Mouse (Mus musculus): ENCODE data around the gene Nxpe4. TPM values are rescaled to one million over a fixed set of nuclear protein-coding genes. Genes with fewer than 3 reads are reported as not detected.
"Not testable (repeated sequence)": the region's sequence is repeated elsewhere in the genome, so short reads cannot be mapped to it uniquely, and the experiment has no call there.

Gene Nxpe4
- total RNA-seq, 2 experiments from 2014 or later = 10.4 to 11.2 TPM

DNA sequence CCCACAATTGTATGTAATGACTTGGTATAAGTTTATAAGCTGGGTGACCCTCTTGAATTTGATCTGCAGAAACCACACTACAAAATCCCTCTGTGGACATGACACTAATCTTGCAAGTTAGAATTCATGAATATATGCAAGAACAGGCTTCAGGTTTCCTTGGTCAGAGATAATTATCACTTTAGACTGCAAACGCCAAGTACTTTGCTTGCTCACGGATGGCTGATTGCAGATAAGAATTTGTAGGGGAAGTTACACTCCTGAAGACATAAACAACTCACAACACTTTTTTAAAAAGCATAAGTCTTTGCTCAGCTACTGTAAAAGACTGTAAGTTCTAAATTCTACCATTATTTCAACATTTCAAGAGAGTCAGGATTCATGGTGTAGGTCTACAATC is 212.5 kb downstream of the Nxpe4 start:
- no peak for DNase-seq (ENCODE audit: low spot score in 2 of 2)
- intact Hi-C loops (cut with DNase I) = no loop called here

DNA sequence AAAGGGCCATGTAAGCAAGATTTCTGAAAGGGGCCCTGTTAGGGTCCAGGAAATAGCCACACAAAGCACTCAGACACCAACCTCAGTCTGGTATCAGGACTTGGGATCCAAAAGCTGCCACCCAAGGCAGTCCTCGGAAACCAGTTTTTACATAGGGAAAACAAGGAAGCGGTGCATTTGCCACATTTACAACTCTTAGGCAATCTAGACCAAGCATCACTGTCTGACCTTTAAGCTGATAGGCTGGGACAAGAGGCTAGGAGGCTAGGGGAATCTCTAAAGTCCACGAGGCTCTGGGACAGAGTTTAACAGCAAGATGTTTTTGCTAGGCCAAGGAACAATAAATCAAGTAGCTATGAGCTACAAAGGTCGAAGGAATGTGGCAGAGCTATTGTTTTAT is 226.6 kb downstream of the Nxpe4 start:
- no peak for DNase-seq (ENCODE audit: low spot score in 2 of 2)
- intact Hi-C loops (cut with DNase I) = no loop called here

DNA sequence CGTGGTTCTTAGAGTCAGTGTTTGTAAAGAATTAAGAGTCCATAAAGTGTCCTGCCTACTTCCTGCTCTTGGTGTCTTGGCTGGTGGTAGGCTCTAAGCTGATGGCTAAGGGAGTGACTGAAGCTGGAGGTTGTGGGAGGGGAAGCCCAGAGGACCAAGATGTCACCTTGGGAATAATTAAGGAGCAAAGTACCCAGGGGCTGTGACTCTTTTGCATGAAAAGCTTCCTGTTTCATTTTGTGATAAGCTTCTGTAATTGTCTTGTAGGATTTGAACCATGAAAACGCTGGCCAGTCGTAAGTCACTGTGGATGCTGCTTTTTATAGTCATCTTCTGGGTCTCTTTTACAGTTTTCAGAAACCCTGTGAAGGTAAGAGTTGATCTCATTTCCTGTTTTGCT is 228.2 kb downstream of the Nxpe4 start:
- no peak for DNase-seq (ENCODE audit: low spot score in 2 of 2)
- intact Hi-C loops (cut with DNase I) = no loop called here

DNA sequence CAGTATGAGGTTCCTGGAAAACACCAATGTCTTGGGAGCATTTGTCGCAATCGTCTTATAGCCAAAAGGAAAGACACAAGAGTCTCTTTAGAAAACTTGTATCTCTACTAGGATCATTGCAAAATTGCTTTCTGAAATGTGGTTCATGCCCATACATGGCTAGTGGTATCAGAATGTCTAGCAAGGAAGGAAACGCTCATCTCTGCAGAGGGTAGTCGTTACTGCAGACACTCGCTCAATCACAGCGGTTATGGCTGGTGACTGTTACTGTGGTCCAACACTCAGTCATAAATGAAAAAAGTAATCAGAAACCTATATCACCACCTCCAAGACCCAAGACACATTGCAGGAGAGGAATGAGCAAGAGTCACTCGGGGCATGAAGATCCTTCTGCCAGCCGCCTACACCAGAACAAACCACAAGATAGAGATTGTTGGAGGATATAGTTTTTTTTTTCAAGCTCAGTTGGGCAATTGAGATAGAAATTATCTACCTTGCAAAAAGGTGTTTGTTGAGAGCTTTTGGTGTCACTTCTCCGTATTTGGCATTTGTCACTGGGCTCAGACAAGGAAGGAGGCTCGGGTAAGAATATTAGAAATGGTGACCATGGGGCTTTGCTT is 241.9 kb downstream of the Nxpe4 start:
- intact Hi-C loops (cut with DNase I) = no loop called here
- no peak for DNase-seq (ENCODE audit: low spot score in 2 of 2)

DNA sequence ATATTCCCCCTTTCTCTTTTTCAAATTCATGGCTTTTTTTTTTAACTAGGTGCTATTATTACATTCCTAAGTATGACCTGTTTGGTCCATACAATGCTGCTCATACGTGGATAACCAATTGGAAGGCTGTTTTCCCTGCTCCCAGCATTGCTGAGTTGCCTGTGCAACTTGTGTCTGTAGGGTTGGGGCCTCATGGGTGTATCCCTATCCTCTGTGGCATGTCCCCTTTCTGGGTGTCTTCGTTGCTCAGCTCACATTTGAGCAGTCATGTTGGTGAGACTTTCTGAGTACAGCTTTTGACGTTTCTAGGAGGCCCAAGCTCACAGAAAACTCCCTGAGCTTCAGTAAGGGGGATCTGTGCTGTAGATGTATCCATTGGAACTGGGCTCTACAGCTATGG is 242.9 kb downstream of the Nxpe4 start:
- intact Hi-C loops (cut with DNase I) = no loop called here

DNA sequence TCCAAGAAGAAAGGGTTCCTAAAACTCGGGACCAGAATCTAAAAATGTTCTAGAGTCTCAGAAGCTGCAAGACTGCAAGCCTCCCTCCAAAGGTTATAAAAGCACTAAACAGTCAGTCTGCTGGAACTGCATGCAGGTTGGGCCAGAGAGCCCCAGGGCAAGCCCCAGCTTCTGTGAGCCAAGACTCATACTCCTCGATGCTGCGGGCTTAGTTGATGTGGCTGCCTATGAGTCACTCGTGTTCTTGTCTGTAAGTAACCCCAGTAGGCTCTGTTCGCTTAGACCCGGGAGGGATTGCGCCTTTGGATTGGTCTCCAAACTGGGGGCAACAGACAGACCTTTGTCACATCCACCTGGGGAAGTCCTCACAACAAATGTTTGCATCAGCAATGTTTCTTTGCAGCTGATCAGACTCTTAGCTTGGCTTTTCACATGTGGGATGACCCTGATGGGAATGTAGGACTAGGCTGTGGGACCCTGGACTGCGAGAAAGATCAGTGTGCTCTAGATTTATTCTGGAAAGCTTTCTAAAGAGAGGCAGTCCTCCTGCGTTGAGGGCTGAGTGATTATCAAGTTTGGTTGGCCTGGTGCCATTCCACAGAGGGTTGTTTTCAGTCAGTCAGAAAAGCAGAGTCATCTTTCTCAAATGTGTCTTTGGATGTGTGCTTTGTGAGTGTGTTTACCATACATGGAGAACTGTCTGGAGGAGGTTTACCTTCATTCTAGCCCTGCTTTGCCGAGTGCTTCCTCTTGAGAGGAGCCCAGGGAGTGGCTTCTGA is 245.9 kb downstream of the Nxpe4 start:
- intact Hi-C loops (cut with DNase I) = no loop called here
- DNase-seq (ENCODE audit: low spot score in 2 of 2) = no peak

More for the DNA sequence above, 242.9 kb downstream of the Nxpe4 start:
- no peak for DNase-seq (ENCODE audit: low spot score in 2 of 2)

DNA sequence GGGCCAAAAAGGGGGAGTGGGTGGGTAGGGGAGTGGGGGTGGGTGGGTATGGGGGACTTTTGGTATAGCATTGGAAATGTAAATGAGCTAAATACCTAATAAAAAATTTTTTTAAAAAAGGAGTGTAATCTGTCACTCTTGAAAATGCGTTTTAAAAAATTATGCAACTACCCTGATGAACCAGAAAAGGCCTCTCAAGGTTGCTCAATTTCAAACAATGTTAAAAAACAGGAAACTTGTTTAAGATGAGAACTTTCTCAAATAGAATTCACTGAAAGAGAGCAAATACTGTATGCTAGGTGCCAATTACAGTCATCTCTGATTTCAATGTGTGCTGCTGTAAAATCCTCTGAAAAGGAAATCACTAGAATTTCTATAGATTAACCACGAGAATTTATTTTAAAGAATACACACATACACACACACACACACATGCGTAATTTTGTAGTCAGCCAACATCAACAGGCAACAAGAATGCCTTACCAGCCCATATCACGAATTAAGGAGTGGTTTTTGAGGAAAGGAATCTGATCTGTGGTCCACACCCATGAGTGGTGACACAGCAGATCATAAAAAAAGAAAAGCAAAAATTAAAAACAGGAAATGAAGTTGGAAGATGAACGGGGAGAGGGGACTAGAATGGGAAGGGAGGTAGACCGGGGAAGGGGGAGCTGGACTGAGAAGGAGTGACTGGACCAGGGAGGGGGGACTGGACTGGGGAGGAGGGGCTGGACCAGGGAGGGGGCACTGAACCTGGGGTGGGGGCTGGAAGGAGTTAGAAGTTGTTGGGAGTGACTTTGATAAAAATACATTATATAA is 248.6 kb downstream of the Nxpe4 start:
- intact Hi-C loops (cut with DNase I) = no loop called here
- DNase-seq (ENCODE audit: low spot score in 2 of 2) = no peak

DNA sequence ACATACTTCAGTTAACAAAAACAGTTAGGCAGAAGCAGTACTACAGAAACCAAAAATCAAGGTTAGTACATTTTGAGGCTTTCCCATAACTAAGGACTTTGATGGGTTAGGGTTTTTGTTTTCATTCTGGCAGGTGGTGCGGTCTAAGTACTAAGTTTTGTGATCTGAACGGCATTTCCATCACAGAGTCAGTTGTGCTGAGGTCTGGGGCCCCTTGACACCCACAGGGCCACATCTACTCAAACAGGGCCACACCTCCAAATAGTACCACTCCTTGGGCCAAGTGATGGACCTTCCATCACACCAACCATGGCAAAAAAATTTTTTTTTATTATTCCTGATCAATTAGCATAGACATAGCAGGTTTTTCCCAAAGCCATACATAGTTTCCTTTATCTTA is 251.8 kb downstream of the Nxpe4 start:
- no peak for DNase-seq (ENCODE audit: low spot score in 2 of 2)
- intact Hi-C loops (cut with DNase I) = no loop called here

DNA sequence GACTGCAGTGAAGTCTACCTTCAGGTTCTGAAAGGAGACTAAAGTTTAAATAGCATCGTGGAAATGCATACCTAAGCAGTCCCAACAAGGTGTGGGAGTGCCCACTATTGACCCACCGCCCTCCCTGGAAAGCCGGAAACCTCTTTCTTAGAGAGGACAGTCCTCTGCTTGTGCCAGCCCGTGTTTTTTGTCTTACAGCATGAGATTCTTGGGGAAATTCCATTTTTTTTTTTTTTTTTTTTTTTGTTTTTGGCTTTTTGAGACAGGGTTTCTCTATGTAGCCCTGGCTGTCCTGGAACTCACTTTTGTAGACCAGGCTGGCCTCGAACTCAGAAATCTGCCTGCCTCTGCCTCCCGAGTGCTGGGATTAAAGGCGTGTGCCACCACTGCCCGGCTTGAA is 255.5 kb downstream of the Nxpe4 start:
- DNase-seq (ENCODE audit: low spot score in 2 of 2); intact Hi-C loops (cut with DNase I): not testable (repeated sequence)

DNA sequence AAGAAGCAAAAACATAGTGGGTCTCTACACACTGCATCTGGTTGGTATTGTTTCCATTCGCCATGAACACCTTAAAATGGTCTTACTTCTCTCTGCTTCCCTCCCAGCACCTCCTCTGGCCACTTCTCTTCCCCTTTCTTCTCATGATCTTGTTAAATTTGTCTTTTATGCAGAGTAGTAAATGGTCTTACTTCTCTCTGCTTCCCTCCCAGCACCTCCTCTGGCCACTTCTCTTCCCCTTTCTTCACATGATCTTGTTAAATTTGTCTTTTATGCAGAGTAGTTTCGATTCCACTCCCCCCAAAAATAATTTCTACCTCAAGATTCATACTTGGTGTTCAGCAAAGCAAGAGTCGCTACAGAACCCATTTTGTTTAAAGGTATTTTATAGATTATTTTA is 256.2 kb downstream of the Nxpe4 start:
- DNase-seq (ENCODE audit: low spot score in 2 of 2) = no peak
- intact Hi-C loops (cut with DNase I) = no loop called here

DNA sequence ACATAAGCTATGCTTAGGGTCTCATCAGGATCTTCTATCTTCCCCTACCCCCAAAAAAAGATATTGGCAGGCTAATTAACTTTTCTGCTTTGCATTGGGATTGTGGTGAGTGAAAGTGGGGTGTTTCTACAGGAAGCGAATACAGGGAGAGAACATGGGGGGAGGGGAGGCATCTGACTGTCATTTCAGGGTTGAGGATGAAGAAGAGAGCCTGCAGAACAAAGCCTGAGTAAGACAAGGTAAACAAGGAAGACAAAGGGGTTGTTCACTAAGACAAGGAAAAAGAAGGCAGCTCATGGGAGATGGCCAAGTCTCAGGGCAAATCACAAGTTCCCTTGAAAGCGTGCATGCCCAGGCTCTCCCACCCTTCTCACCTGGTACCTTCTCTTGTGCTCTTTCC is 256.6 kb downstream of the Nxpe4 start:
- intact Hi-C loops (cut with DNase I) = no loop called here
- DNase-seq (ENCODE audit: low spot score in 2 of 2) = no peak

DNA sequence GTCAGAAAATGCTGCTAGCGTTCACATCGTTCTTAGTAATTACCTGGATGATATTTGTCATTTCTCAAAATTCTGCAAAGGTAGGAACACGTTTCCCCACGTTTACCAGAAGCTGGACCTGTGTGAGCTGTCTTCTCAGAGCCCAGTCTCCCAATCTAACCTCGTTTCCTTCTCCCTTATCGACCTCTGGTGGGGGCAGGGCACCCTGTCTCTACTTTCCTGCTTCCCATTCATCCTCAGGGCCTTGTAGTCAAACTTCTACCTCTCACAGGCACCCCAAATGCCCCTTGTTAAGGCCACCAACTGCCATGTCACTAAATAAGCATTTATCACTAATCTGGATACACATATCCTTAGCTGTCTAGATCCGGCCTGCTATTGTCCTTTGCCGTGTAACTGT is 257.0 kb downstream of the Nxpe4 start:
- intact Hi-C loops (cut with DNase I) = no loop called here
- DNase-seq (ENCODE audit: low spot score in 2 of 2) = no peak

DNA sequence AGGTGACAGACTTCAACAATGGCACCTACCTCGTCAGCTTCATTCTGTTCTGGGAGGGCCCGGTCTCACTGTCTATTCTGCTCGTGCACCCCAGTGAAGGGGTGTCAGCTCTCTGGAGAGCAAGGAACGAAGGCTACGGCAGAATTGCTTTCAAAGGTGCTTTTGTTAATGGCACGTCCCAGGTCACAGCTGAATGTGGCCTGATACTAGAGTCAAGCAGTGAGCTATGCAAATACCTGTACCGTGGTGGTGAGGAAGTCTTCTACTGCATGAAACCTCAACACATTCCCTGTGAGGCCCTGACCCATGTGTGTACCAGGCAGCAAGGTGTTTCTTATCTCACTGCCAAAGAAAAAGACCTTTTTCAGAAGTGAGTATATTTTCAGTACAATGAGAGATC is 258.6 kb downstream of the Nxpe4 start:
- no peak for DNase-seq (ENCODE audit: low spot score in 2 of 2)
- intact Hi-C loops (cut with DNase I) = no loop called here

DNA sequence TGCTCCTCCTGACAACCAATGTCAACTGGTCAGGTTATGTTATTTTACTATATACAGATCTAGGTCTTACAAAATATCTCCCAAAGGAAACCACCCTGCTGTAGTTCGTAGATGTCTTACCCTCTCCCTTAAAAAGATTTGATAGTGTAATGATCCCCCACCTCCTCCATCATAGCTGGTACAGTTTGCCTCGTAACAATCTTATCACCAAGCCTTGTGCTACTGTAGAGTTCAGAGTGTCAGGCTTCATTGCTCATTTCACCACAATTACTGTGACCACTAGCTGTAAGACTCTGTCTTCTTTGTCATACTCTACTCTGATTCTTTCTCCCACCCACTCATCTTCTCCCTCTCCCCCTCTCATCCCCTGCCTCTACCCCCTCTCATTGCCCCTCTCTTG is 259.2 kb downstream of the Nxpe4 start:
- DNase-seq (ENCODE audit: low spot score in 2 of 2) = no peak
- intact Hi-C loops (cut with DNase I) = no loop called here

DNA sequence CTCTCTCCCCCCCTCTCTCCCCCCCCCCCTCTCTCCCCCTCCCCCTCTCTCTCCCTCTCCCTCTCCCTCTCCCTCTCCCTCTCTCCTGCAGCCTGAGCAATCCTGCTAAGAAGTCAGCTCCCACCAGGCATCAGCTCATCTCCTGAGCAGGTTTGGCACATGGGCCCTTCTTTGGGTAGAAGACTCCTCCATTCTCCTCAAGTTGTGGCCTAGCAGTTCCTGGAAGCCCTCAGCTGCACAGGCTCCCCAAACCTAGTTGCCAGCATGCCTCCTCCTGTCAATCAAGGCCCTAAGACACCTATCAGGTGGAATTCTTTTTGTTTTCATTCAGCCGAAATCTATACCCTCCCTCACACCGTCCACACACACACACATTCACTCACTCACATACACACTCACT is 259.7 kb downstream of the Nxpe4 start:
- no peak for DNase-seq (ENCODE audit: low spot score in 2 of 2)

DNA sequence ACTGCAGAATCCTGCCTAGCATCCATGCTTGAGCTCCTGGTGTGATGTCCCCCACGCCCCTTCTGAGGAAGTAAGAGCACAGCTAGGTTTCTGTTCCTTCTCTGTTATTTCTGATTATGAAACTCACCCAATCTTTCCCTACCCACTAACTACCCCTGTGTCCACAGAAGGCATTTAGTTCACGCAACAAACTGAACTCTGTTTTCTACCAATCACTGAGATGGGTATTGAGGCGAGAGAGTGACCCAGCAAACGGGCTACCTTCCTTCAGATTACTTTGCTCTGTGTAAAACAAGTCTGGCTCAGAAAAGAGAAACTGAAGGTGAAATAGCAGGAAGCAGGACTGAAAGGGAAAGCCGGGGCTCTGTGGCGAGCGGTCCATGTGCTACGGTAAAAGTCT is 260.6 kb downstream of the Nxpe4 start:
- no peak for DNase-seq (ENCODE audit: low spot score in 2 of 2)
- intact Hi-C loops (cut with DNase I) = no loop called here

More for the DNA sequence above, 259.7 kb downstream of the Nxpe4 start:
- intact Hi-C loops (cut with DNase I) = no loop called here

DNA sequence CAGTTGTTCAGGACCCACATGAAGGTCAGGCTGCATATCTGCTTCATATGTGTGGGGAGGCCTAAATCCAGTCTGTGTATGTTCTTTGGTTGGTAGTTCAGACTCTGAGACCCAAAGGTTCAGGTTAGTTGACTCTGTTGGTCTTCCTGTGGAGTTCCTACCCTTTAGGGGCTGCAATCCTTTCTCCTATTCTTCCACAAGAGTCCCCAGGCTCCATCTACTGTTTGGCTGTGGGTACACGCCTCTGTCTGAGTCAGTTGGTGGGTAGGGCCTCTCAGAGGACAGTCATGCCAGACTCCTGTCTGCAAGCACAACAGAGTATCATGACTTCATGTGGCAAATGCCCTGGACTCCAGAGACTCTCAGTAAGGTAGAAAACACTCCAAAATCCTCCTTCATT is 261.4 kb downstream of the Nxpe4 start:
- intact Hi-C loops (cut with DNase I) = no loop called here
- DNase-seq (ENCODE audit: low spot score in 2 of 2) = no peak

DNA sequence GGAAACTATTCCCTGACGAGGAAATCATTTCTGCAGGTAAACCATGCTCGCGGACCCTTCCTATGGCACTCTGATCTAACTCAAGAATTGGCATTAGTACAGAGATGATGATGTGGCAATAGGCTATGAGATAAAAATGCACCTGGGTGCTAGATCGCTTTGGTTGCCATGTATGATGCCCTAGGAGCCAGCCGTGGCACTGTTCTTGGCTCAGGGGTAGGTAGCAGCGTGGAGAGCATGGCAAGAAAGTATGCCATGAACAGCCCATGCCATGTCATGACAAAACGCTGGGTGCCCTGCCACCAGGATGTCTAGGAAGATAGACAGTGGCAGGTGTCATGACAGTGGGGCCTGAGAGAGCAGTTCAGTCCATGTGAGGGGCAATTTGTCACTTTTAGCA is 265.4 kb downstream of the Nxpe4 start:
- no peak for DNase-seq (ENCODE audit: low spot score in 2 of 2)
- intact Hi-C loops (cut with DNase I) = no loop called here

DNA sequence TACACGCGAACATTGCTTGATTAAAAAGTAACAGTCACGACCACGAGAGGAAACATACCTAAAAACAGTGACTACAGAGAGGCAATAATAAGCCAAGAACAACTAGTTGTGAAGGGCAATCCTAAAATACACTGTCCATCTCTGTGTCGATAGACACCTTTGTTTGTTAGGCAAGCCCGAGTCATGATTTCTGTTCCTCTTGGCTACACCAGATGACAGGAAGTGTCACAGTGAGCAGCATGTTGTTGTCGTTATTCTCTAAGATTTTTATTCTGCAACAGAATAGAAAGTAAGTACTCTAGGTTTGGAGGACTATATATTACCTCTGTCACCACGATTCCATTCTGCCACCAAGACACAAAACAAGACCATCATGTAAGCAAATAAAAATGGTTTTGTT is 270.6 kb downstream of the Nxpe4 start:
- intact Hi-C loops (cut with DNase I) = no loop called here
- DNase-seq (ENCODE audit: low spot score in 2 of 2) = no peak

DNA sequence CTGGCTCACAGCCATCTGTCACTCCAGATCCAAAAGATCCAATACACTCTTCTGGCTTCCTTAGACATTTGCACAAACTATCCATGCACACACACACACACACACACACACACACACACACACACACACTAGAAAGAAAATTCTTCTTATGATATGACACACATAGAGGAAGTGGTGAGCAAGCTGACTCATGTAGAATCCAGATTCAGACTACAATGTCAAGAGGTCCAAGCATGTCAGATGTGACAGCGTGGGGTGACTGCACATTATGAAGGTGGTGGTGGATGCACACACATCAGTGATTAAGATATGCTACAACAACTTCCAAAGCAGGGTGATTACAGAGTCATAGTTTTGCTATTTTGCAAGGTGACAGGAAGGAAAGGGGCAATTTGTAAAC is 282.1 kb downstream of the Nxpe4 start:
- intact Hi-C loops (cut with DNase I) = no loop called here
- DNase-seq (ENCODE audit: low spot score in 2 of 2) = no peak

DNA sequence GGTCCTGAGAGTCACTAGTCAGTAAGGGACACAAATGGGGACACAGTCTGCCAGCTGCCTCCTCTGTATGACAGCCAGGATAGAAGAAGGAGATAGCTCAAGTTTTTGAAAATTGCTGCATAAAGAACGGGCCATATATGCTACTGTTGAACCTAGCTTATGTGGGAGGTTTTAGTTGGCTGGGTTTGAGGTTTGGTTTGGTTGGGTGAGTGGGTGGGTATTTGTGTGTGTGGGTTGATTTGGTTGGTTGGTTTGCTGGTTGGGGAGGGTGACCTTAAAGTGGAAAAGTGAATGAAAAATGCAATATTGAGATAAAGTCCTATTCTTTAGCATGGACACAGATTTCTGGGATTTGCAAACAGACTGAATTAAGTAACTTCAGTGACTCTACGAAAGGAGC is 283.0 kb downstream of the Nxpe4 start:
- no peak for DNase-seq (ENCODE audit: low spot score in 2 of 2)
- intact Hi-C loops (cut with DNase I) = no loop called here

All from left cerebral cortex, postnatal 36 days (tissue).